Mouse (Mus musculus): ENCODE measurements around the gene Gm14597.
"Not testable (repeated sequence)": the region's sequence is repeated elsewhere in the genome, so short reads cannot be mapped to it uniquely, and the experiment has no call there.

The Gm14597 gene

DNA sequence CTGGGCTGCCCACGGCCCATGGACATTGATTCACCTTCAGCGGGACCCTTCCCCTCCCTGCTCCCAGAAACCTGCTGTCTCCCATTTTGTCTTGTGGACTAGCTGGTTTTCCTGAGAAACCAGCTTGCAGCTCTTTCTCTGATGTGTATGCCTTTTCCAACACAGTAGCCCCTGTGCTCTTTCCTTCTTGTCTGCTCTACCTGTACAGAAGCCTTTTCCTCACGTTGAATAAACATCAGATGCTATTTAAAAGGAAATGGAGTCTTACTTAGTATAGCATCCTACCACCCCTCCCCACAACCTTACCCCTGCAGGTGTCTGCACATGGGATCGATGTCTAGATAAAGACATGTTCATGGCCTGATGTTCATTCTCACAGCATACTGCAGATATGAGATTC lies at the start of gene Gm14597:
Gene Gm14597 (minus strand): TSS at position 101 of the 400 bp plus-strand sequence.
- not testable (repeated sequence) for DNase-seq (ENCODE audit: low spot score in 2 of 2)

DNA sequence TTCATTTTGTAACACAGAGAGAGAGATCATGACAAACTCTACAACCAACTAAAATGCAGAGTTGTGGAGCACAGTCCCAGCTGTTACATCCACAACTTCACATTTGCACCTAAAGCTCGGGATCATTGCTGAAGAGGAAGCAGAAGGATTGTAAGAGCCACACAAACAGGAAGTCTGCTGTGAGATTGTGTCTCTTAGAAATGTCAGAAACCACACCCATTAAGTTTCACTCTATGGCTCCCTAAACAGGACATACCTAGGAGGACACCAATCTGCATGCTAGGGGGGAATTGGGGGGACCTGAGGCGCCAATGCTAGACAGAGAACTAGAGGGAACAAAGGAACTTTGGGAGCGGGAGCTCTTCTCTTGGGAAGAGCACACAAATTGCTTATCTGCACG lies 44.1 kb upstream of the Gm14597 start:
- not testable (repeated sequence) for DNase-seq (ENCODE audit: low spot score in 2 of 2)

- DNase-seq (ENCODE audit: low spot score in 2 of 2), result no peak
Observed at GRCm38 (mm10) chrX:53645885-53646284, 37.1 kb upstream of the Gm14597 start.

DNA sequence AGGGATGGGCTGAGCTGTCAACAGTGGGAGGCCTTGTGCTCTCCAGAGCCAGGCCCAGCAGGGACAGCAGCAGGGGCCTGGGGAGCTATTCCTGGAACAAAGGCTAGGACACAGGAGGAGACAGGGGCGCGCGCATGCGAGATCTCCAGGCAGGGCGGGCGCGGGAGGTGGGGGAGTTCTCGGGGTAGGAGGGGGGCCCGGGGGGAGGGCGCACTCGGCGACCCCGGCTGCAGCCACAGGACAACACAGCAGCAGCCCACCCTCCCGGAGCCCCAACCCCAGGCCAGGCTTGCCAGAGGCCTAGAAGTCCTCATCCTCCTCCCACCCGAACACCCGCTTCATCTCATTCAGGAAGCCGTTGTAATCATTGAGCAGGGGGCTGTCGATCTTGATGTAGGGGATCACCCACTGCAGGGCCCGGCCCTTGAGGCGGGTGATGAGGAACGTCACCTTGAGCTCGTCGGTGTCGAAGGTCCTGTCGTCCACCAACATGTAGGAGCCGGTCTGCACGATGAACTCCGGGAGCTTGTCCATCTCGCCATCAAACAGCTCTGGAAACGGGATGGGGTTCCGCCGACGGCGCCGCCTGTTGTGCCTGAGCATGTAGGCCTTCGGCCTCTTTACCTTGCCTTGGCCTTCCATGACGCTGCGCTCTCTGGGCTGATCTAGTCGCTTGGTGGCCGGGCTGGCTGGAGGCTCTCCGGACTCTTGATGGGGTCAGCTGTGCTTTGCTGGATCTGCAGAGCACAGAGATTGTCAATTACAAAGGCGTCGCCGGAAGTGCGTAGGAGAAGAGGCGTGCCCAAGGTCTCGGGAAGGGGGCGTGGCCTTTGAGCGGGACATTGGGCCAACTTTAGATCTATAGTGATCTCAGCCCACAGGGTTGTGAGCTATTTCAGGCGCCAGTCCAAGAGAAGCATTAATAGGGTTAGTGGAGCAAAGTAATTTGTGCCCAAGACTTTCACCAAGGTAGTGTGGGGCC lies 34.5 kb upstream of the Gm14597 start, which contains the start of gene Rtl8a:
Gene Rtl8a (minus strand): TSS at position 703 of the 982 bp plus-strand sequence.
- peak; percentile 13 to 72 for DNase-seq (ENCODE audit: low spot score in 2 of 2)

DNA sequence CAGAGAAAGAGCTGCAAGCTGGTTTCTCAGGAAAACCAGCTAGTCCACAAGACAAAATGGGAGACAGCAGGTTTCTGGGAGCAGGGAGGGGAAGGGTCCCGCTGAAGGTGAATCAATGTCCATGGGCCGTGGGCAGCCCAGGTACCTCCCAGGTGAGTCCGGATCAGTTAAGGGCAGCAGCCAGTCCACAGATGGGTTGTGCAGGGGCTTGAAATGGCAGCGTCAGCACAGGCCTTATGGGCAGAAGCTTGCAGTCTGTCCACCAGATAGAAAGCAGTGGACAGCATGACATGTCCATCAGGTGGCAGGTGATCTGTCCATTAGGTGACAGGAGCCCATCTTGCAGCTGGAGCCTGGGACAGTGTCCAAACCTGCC lies 33.8 kb upstream of the Gm14597 start:
- not testable (repeated sequence) for DNase-seq (ENCODE audit: low spot score in 2 of 2)

DNA sequence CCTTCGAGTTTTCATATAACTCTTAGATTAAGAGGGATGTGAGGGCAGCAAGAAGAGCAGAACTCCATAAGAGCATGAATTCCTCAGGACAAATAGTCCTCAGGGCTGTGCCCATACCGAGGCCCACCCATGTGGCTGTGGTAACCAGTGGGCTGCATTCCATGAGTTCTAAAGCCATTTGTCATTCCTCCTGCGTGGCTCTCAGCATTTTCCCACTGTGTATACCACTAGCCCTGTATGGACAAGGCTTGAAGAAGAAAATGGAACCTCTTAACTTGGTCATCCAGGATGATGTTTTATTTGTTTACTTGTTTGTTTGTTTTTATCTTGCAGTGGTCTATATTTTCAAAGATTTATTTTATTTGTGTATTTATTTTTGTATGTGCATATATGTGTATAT lies 29.3 kb upstream of the Gm14597 start:
- DNase-seq (ENCODE audit: low spot score in 2 of 2), result not testable (repeated sequence)

GRCm38 (mm10) chrX:53611395-53611794 lies 2.6 kb upstream of the Gm14597 start:
- DNase-seq (ENCODE audit: low spot score in 2 of 2), result not testable (repeated sequence)

DNA sequence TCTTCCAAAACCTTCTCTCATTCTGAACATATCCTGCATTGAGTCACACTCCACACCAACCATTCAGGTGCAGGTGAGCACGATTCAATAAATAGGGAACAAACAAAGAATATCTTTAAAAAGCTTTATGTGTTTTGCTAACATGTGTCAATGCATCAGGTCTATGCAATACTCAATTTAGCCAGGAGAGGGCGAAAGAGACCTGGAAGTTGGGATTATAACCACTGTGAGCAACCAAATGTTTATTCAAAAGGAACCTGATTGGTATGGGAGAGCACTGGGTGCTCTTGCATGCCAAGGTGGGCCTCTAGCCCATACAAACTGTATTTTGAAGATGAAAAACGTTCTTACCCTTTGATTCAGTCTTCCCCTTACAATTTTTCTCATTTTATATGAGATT lies 1.8 kb upstream of the Gm14597 start:
- peak; percentile 14 to 42 for DNase-seq (ENCODE audit: low spot score in 2 of 2)

- DNase-seq (ENCODE audit: low spot score in 2 of 2), result no peak
Observed at GRCm38 (mm10) chrX:53608122-53608813, 511 bp downstream of the Gm14597 start.

- peak in 1 of 2 experiments; percentile 45 for DNase-seq (ENCODE audit: low spot score in 2 of 2)
Observed at GRCm38 (mm10) chrX:53607242-53608121, 1.3 kb downstream of the Gm14597 start, which contains the start of gene Rtl8c. Gene Rtl8c (plus strand): TSS chrX:53608032.

- DNase-seq (ENCODE audit: low spot score in 2 of 2), result not testable (repeated sequence)
Observed at GRCm38 (mm10) chrX:53606176-53606575, 2.6 kb downstream of the Gm14597 start.

GRCm38 (mm10) chrX:53599993-53600392 lies 8.8 kb downstream of the Gm14597 start:
- peak; percentile 31 to 62 for DNase-seq (ENCODE audit: low spot score in 2 of 2)

GRCm38 (mm10) chrX:53583404-53583803 lies 25.4 kb downstream of the Gm14597 start:
- DNase-seq (ENCODE audit: low spot score in 2 of 2), result not testable (repeated sequence)

DNA sequence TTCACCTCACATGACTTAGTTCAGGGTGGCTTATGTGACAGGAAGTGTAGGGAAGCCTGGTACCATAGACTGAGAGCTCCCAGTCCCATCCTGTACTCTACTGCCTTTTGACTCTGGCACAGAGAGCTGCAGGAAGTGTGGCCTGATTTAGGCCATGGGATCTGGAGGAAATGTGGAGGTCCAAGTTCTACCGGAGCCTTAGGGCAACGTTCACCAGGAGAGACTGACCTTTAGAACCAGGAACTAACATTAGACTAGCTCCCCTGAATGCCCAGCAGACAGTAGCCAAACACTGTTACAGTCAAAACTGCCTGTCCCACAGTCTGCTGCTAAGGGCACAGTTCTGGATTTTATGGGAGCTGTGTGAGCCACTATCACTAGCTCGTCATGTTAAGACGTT lies 27.4 kb downstream of the Gm14597 start:
- DNase-seq (ENCODE audit: low spot score in 2 of 2), result not testable (repeated sequence)

DNA sequence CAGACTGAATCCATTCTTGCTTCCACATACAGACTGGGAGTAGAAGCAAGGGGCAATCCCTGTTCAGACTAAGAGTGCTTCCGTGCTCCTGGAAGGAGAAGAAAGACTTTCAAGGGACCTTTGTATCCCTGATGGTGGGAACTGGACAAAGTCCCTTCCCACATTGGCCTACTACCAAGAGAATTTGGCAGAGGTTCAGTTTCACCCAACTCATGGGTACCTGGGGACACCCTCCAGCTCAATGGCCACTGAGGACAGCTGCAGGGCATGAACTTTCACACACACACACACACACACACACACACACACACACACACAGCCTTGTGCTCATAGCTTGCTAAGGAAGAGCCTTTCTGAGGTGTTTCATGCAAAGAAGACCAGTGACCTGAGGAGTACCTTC lies 29.5 kb downstream of the Gm14597 start:
- no peak for DNase-seq (ENCODE audit: low spot score in 2 of 2)
